Comparison of ENCODE assay signal across 9 mouse cellular contexts in the genomic region with DNA sequence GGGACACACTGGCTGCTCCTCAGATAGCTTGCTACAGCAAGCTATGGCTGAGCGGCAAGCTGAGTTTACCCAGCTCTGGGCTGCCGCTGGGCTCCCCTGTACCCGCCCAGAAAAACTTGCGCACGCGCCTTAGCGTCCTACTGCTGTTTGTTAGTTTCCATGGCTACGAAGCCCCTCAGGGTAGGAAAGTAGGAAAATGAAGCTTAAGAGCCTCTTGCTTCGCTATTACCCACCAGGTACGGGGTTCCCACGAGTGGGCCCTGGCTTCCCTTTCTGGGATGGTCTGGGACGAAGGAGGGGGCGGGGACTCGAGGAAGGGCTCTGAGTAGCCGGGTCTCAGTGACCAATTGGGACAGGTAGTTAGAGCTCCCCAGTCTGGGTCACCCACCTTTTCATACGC. TPM values are rescaled to one million over a fixed set of nuclear protein-coding genes. Genes with fewer than 3 reads are reported as not detected.
A peak's percentile ranks its signal among the peaks of the same experiment; 100 is the strongest.
DNase-seq lines count a peak whose midpoint lies in the region; ATAC-seq and TF ChIP-seq lines count a peak whose summit lies in the region.
"Had no signal": no experiment of that assay in that cellular context is flagged by ENCODE, and none has a peak within 500 bp of the region (broad histone marks: within the 10 kb centered on the region; RNA-seq: fewer than 3 reads in every experiment).

A gene (plus strand): TSS at position 150 of the 400 bp plus-strand sequence.

- peak; percentile 63 for DNase-seq in WW6 (ENCODE audit: low read depth, low spot score)
- peak; percentile 54 for DNase-seq in c-Kit-positive CD71-negative TER-119-negative erythroid progenitor cells, embryonic 14.5 days (ENCODE audit: low read depth)
- peak; percentile 94 for DNase-seq in forebrain, postnatal 0 days
- DNase-seq in layer of hippocampus, postnatal 10 days (ENCODE audit: low spot score in 2 of 2) = peak; percentile 73 to 79
- peak; percentile 84 for DNase-seq in lung, postnatal 0 days (ENCODE audit: low spot score)
- DNase-seq in retina, postnatal 7 days (ENCODE audit: low read depth, low spot score) = peak; percentile 65

- no peak for TF ChIP-seq CTCF in forebrain, postnatal 0 days (IDR thresholded peaks at IDR 0.05; ENCODE audit: low read depth)
- TF ChIP-seq CTCF in lung, postnatal 0 days (IDR thresholded peaks at IDR 0.05) = no peak

- no peaks in the 10 kb centered on the region for H3K9me3 ChIP-seq in forebrain, postnatal 0 days (ENCODE audit: low read length)
- no peaks in the 10 kb centered on the region for H3K9me3 ChIP-seq in hindbrain, embryonic 12.5 days (replicated peaks)
- no peaks in the 10 kb centered on the region for H3K9me3 ChIP-seq in lung, postnatal 0 days (ENCODE audit: low read length)

- peak within 1 kb of the TSS; percentile 86 for H3K4me2 ChIP-seq in forebrain, postnatal 0 days (ENCODE audit: low read depth)
- peak within 1 kb of the TSS; percentile 60 for H3K4me2 ChIP-seq in hindbrain, embryonic 12.5 days (replicated peaks)
- peak within 1 kb of the TSS; percentile 80 for H3K4me2 ChIP-seq in lung, postnatal 0 days (replicated peaks; ENCODE audit: low read depth, low read length)

- H3K27me3 ChIP-seq in forebrain, postnatal 0 days (ENCODE audit: insufficient read depth, low read length) = no peaks in the 10 kb centered on the region
- no peaks in the 10 kb centered on the region for H3K27me3 ChIP-seq in hindbrain, embryonic 12.5 days
- H3K27me3 ChIP-seq in lung, postnatal 0 days (replicated peaks; ENCODE audit: insufficient read depth, low read length) = no peaks in the 10 kb centered on the region

- WGBS in forebrain, postnatal 0 days = under 1% methylated on average over 16 of the region's 16 CpGs
- under 1% methylated on average over 16 of the region's 16 CpGs for WGBS in hindbrain, embryonic 12.5 days
- WGBS in lung, postnatal 0 days = under 1% methylated on average over 16 of the region's 16 CpGs

- ATAC-seq in forebrain, postnatal 0 days = peak; percentile 100
- peak; percentile 95 for ATAC-seq in hindbrain, embryonic 12.5 days (ENCODE audit: low FRiP score)
- peak; percentile 94 for ATAC-seq in lung, postnatal 0 days
- no peak for ATAC-seq in monocyte, adult 5-6 weeks (replicated peaks; ENCODE audit: insufficient number of reproducible peaks, low FRiP score, low TSS enrichment, poor library complexity, severe bottlenecking)

- H3K4me3 ChIP-seq in forebrain, postnatal 0 days (ENCODE audit: low read depth, low read length) = peak within 1 kb of the TSS; percentile 44
- peak within 1 kb of the TSS; percentile 41 for H3K4me3 ChIP-seq in hindbrain, embryonic 12.5 days
- H3K4me3 ChIP-seq in lung, postnatal 0 days (ENCODE audit: low read depth, low read length) = peak within 1 kb of the TSS; percentile 53

- H3K27ac ChIP-seq in forebrain, postnatal 0 days (ENCODE audit: low read depth, low read length) = no peak within 1 kb of the TSS
- no peak within 1 kb of the TSS for H3K27ac ChIP-seq in hindbrain, embryonic 12.5 days
- no peak within 1 kb of the TSS for H3K27ac ChIP-seq in lung, postnatal 0 days (ENCODE audit: low read length)

- TF ChIP-seq EP300 in lung, postnatal 0 days (IDR thresholded peaks at IDR 0.05) = no peak

- no peaks in the 10 kb centered on the region for H3K36me3 ChIP-seq in forebrain, postnatal 0 days (ENCODE audit: insufficient read depth)
- no peaks in the 10 kb centered on the region for H3K36me3 ChIP-seq in hindbrain, embryonic 12.5 days
- H3K36me3 ChIP-seq in lung, postnatal 0 days (ENCODE audit: insufficient read depth, low read length) = no peaks in the 10 kb centered on the region

- 0 out of 2 replicates have a peak, but pooled peaks cover 5% of the 10 kb centered on the region for H3K4me1 ChIP-seq in forebrain, postnatal 0 days (ENCODE audit: insufficient read depth)
- H3K4me1 ChIP-seq in hindbrain, embryonic 12.5 days = no peaks in the 10 kb centered on the region
- no peaks in the 10 kb centered on the region for H3K4me1 ChIP-seq in lung, postnatal 0 days (ENCODE audit: insufficient read depth, low read depth, low read length)

- peak within 1 kb of the TSS; percentile 41 for H3K9ac ChIP-seq in forebrain, postnatal 0 days
- peak within 1 kb of the TSS; percentile 33; the same call in 1 of the 2 replicates for H3K9ac ChIP-seq in hindbrain, embryonic 12.5 days
- 0 out of 2 replicates have a peak within 1 kb of the TSS, but pooled peaks have one; percentile 40 for H3K9ac ChIP-seq in lung, postnatal 0 days (replicated peaks; ENCODE audit: low read depth)

RNA-seq across cellular contexts. Expression of the gene that starts here (rescaled TPM):
- total RNA-seq in forebrain, postnatal 0 days (2014; rRNA removed) = 2.0 and 2.5 TPM in 2 replicates
- 0.93 and 1.6 TPM in 2 replicates for polyA plus RNA-seq in forebrain, postnatal 0 days (2015; fragmentation: Nextera tagmentation; extraction: Ambion mirVana)
- polyA plus RNA-seq in hindbrain, embryonic 12.5 days (2016; fragmentation: Nextera tagmentation; extraction: Ambion mirVana) = 0.72 and 0.95 TPM in 2 replicates
- total RNA-seq in layer of hippocampus, postnatal 10 days (2021) = 1 to 10 TPM; 1.2 to 2.2 TPM
- 1.1 and 2.3 TPM in 2 replicates for polyA plus RNA-seq in lung, postnatal 0 days (2015; fragmentation: Nextera tagmentation; extraction: Ambion mirVana)
- total RNA-seq in monocyte, adult 5-6 weeks (2017) = not detected in 3 replicates
- polyA plus RNA-seq: large intestine, adult 2 months had no signal

Comparison
In these comparisons a context has a peak if more than half of its experiments do, and no peak if none do; other contexts are left out.
1. Peak in ATAC-seq, H3K4me3 ChIP-seq, H3K9ac ChIP-seq and H3K4me2 ChIP-seq in hindbrain, embryonic 12.5 days; RNA of the gene not detected or under 1 TPM.